Mouse (Mus musculus): ENCODE data around the gene Sgsm3. TPM values are rescaled to one million over a fixed set of nuclear protein-coding genes. Genes with fewer than 3 reads are reported as not detected.

The Sgsm3 gene
- total and polyA plus RNA-seq, 2 experiments from 2014 or later = 67.2 to 78.9 TPM

DNA sequence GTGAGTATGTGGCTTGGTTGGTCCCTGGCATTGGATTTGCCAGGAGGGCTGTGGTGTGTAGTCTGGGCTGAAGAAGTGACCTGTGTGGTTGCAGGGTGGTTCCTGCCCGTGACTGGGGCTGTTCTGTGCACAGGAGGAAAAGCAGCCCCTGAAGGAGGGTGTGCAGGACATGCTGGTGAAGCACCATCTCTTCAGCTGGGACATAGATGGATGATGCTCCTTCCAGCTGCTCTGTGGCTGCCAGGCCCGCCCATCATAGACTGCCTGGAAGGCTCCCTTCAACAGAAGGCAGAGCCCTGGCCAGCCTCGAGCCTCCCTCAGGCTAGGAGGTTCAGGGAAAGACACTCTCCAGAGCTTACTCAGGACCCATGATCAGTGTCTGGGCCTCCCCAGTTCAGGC lies 34.0 kb downstream of the Sgsm3 start:
- TF ChIP-seq CTCF (IDR thresholded peaks at IDR 0.05; ENCODE audit: low read depth) = no peak
- H3K9ac ChIP-seq = no peak overlapping the region
- H3K4me1 ChIP-seq (ENCODE audit: insufficient read depth) = no peaks in the 10 kb centered on the region
- no peaks in the 10 kb centered on the region for H3K9me3 ChIP-seq (ENCODE audit: low read length)
- H3K4me3 ChIP-seq (ENCODE audit: low read depth, low read length) = no peak overlapping the region
- H3K36me3 ChIP-seq (ENCODE audit: insufficient read depth) = peaks cover 95% of the 10 kb centered on the region
- WGBS = 76% methylated on average over 3 of the region's 3 CpGs
- DNase-seq (no peak), ATAC-seq (no peak)
- no peak overlapping the region for H3K4me2 ChIP-seq (ENCODE audit: low read depth)
- no peak overlapping the region for H3K27ac ChIP-seq (ENCODE audit: low read depth, low read length)
- H3K27me3 ChIP-seq (ENCODE audit: insufficient read depth, low read length) = no peaks in the 10 kb centered on the region

DNA sequence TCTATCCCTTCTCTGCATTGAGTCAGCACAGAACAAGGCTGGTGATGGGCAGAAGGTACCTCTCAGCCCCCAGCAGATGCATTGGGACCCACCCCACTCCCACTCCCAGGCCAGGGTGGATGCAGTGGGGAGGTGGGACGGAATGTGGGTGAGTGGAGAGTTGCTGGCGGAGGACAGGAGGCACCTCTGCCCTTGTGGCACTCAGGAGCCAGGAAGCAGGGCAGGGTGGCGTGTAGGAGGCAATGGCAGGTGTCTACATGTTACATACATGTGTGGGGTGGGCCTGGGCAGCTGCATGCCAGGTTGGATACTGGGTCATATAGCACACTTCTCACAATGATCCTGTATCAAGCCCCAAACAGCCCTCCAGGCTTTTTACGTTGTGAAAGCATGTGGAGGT lies 34.8 kb downstream of the Sgsm3 start:
- H3K9me3 ChIP-seq (ENCODE audit: low read length) = no peaks in the 10 kb centered on the region
- TF ChIP-seq CTCF (IDR thresholded peaks at IDR 0.05; ENCODE audit: low read depth) = no peak
- H3K4me1 ChIP-seq (ENCODE audit: insufficient read depth) = no peaks in the 10 kb centered on the region
- H3K27me3 ChIP-seq (ENCODE audit: insufficient read depth, low read length) = no peaks in the 10 kb centered on the region
- H3K36me3 ChIP-seq (ENCODE audit: insufficient read depth) = peaks cover 95% of the 10 kb centered on the region
- H3K9ac ChIP-seq = no peak overlapping the region
- ATAC-seq (no peak), DNase-seq (no peak)
- no peak overlapping the region for H3K4me2 ChIP-seq (ENCODE audit: low read depth)
- H3K27ac ChIP-seq (ENCODE audit: low read depth, low read length) = no peak overlapping the region
- WGBS = 90% methylated on average over 4 of the region's 4 CpGs
- no peak overlapping the region for H3K4me3 ChIP-seq (ENCODE audit: low read depth, low read length)

- Histone ChIP-seq H3K36me3 (ENCODE audit: insufficient read depth) (peaks cover 95% of the 10 kb centered on the region), H3K4me1 (ENCODE audit: insufficient read depth) (no peaks in the 10 kb centered on the region), H3K9ac (no peak overlapping the region), H3K27ac (ENCODE audit: low read depth, low read length) (no peak overlapping the region), H3K27me3 (ENCODE audit: insufficient read depth, low read length) (no peaks in the 10 kb centered on the region), H3K4me2 (ENCODE audit: low read depth) (no peak overlapping the region), H3K4me3 (ENCODE audit: low read depth, low read length) (no peak overlapping the region), H3K9me3 (ENCODE audit: low read length) (no peaks in the 10 kb centered on the region)
- TF ChIP-seq CTCF (IDR thresholded peaks at IDR 0.05; ENCODE audit: low read depth) = no peak
- 84% methylated on average over 7 of the region's 7 CpGs for WGBS
- ATAC-seq (no peak), DNase-seq (no peak)
These were observed 35.6 kb downstream of the Sgsm3 start for GRCm38 (mm10) chr15:81013186-81013585.

- 85% methylated on average over 5 of the region's 5 CpGs for WGBS
- Histone ChIP-seq H3K9me3 (ENCODE audit: low read length) (no peaks in the 10 kb centered on the region), H3K4me2 (ENCODE audit: low read depth) (no peak overlapping the region), H3K36me3 (ENCODE audit: insufficient read depth) (peaks cover 89% of the 10 kb centered on the region), H3K4me3 (ENCODE audit: low read depth, low read length) (no peak overlapping the region), H3K4me1 (ENCODE audit: insufficient read depth) (no peaks in the 10 kb centered on the region), H3K27me3 (ENCODE audit: insufficient read depth, low read length) (no peaks in the 10 kb centered on the region), H3K9ac (no peak overlapping the region), H3K27ac (ENCODE audit: low read depth, low read length) (no peak overlapping the region)
- ATAC-seq (no peak), DNase-seq (no peak)
- TF ChIP-seq CTCF (IDR thresholded peaks at IDR 0.05; ENCODE audit: low read depth) = no peak
These were observed 37.6 kb downstream of the Sgsm3 start for GRCm38 (mm10) chr15:81015068-81015744.

GRCm38 (mm10) chr15:81016488-81016887 lies 38.9 kb downstream of the Sgsm3 start:
- no peak overlapping the region for H3K4me2 ChIP-seq (ENCODE audit: low read depth)
- no peak overlapping the region for H3K27ac ChIP-seq (ENCODE audit: low read depth, low read length)
- TF ChIP-seq CTCF (IDR thresholded peaks at IDR 0.05; ENCODE audit: low read depth) = no peak
- no peaks in the 10 kb centered on the region for H3K9me3 ChIP-seq (ENCODE audit: low read length)
- no peak overlapping the region for H3K4me3 ChIP-seq (ENCODE audit: low read depth, low read length)
- H3K36me3 ChIP-seq (ENCODE audit: insufficient read depth) = peaks cover 87% of the 10 kb centered on the region
- H3K4me1 ChIP-seq (ENCODE audit: insufficient read depth) = no peaks in the 10 kb centered on the region
- DNase-seq (no peak), ATAC-seq (no peak)
- WGBS = 91% methylated on average over 10 of the region's 10 CpGs
- no peak overlapping the region for H3K9ac ChIP-seq
- H3K27me3 ChIP-seq (ENCODE audit: insufficient read depth, low read length) = no peaks in the 10 kb centered on the region

DNA sequence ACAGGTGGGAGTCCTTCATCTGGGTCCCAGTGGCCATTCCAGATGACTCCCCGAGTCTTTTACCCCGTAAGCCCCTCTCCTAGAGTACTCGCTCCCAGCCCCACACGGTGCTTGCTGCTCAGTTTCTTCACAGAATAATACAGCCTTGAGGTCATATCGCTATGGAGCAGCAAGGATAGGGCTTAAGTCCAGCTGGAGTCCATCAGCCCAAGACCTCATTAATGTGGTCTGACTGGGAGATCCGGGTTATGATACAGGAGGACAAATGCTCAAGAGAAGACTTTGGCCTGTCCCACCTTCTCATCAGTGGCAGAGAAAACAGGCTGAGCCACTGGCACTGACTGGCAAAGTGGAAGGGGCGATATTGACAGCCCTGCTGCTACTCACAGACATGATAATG lies 39.7 kb downstream of the Sgsm3 start:
- 95% methylated on average over 7 of the region's 7 CpGs for WGBS
- no peak overlapping the region for H3K4me2 ChIP-seq (ENCODE audit: low read depth)
- no peak overlapping the region for H3K27ac ChIP-seq (ENCODE audit: low read depth, low read length)
- TF ChIP-seq CTCF (IDR thresholded peaks at IDR 0.05; ENCODE audit: low read depth) = no peak
- no peak for DNase-seq
- H3K36me3 ChIP-seq (ENCODE audit: insufficient read depth) = peaks cover 78% of the 10 kb centered on the region
- no peak overlapping the region for H3K4me3 ChIP-seq (ENCODE audit: low read depth, low read length)
- H3K27me3 ChIP-seq (ENCODE audit: insufficient read depth, low read length) = no peaks in the 10 kb centered on the region
- H3K9me3 ChIP-seq (ENCODE audit: low read length) = no peaks in the 10 kb centered on the region
- ATAC-seq = no peak
- no peaks in the 10 kb centered on the region for H3K4me1 ChIP-seq (ENCODE audit: insufficient read depth)
- H3K9ac ChIP-seq = no peak overlapping the region

GRCm38 (mm10) chr15:81021377-81021776 lies 43.8 kb downstream of the Sgsm3 start:
- H3K9me3 ChIP-seq (ENCODE audit: low read length) = no peaks in the 10 kb centered on the region
- no peaks in the 10 kb centered on the region for H3K4me1 ChIP-seq (ENCODE audit: insufficient read depth)
- H3K36me3 ChIP-seq (ENCODE audit: insufficient read depth) = peaks cover 42% of the 10 kb centered on the region
- no peak overlapping the region for H3K27ac ChIP-seq (ENCODE audit: low read depth, low read length)
- no peak for TF ChIP-seq CTCF (IDR thresholded peaks at IDR 0.05; ENCODE audit: low read depth)
- no peak overlapping the region for H3K4me3 ChIP-seq (ENCODE audit: low read depth, low read length)
- H3K9ac ChIP-seq = no peak overlapping the region
- DNase-seq (no peak), ATAC-seq (no peak)
- H3K27me3 ChIP-seq (ENCODE audit: insufficient read depth, low read length) = no peaks in the 10 kb centered on the region
- WGBS = 86% methylated on average over 6 of the region's 6 CpGs
- no peak overlapping the region for H3K4me2 ChIP-seq (ENCODE audit: low read depth)
